Mouse (Mus musculus) cortical plate, adult 2 months (tissue): ENCODE measurements around the gene Fgfr2. TPM values are rescaled to one million over a fixed set of nuclear protein-coding genes. Genes with fewer than 3 reads are reported as not detected.

Experiments used
- H3K27ac ChIP-seq: fragments of 200-500 bp; 2 replicates; pipeline ENCODE4 v1.5.1; 2012; ENCODE audit warnings: low read length, control low read depth, inconsistent platforms; ENCODE audit not compliant: insufficient read depth
- H3K4me1 ChIP-seq: fragments of 200-500 bp; 2 replicates; pipeline ENCODE4 v1.6.1; 2011; ENCODE audit warnings: low read length; ENCODE audit not compliant: control insufficient read depth, insufficient read depth
- H3K4me3 ChIP-seq: fragments of 200-500 bp; 2 replicates; pipeline ENCODE4 v1.5.1; 2011; ENCODE audit warnings: mild to moderate bottlenecking, low read length, control low read depth; ENCODE audit not compliant: insufficient read depth
- CTCF ChIP-seq: fragments of 200-500 bp; IDR thresholded peaks from 2 replicates; pipeline ENCODE4 v1.5.1; 2011; ENCODE audit warnings: mild to moderate bottlenecking, control low read depth, low read length; ENCODE audit not compliant: insufficient read depth; ENCODE audit errors: extremely low read depth
- POLR2A ChIP-seq: fragments of 200-500 bp; IDR thresholded peaks from 2 replicates; pipeline ENCODE4 v1.6.1; 2011; ENCODE audit warnings: mild to moderate bottlenecking, low read length, control low read depth; ENCODE audit not compliant: insufficient read depth; ENCODE audit errors: extremely low read depth
- polyA plus RNA-seq: library from polyadenylated mRNA; depleted of rRNA; stranded (reverse); fragments of >200 nt; gene quantifications from 2 replicates; pipeline ENCODE4 v1.2.3, GENCODE M21; 2012

Fgfr2 gene
- polyA plus RNA-seq, 1 experiment = 50.4 TPM

DNA sequence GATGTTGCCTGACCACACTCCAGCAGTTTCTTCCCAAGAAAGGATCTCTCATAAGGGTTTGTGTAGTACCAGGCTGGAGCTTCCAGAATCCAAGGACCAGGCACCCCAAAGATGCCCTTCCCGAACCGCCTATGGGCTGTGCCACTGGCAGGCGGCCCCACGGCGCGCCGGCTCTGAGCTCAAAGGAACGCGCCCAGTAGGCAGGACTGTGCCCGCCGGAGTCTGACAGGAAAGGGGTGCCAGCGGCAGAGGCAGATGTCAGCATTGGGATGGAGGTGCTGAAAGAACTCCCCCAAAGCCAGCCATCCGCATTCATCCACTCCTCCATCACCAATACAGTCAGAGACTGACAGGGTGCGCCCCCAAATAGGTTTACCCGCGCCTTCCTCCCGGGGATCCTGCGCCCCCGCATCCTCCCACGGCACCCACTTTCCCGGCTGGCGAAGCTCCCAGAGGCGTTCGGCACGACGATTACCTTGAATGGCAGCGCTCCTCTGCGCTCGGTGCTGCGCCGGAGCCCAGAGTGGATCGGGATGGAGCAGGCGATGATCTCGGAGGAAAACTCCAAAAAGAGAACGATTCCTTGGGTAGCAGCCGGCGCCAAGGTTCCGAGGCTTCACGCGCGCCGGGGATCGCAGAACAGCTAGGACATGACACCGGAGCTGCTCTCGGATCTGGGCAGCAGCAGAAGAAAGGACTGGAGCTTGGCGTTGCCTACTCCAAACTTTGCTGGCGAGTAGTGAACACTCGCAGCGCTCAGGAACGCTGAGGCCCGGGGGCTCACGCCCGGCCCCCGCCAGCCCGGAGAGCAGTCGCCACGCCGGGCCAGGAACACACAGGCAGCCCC lies 2857.6 kb downstream of the Fgfr2 start:
- no peak for TF ChIP-seq POLR2A
- no peak for TF ChIP-seq CTCF
- H3K4me1 ChIP-seq = no peaks in the 10 kb centered on the region

DNA sequence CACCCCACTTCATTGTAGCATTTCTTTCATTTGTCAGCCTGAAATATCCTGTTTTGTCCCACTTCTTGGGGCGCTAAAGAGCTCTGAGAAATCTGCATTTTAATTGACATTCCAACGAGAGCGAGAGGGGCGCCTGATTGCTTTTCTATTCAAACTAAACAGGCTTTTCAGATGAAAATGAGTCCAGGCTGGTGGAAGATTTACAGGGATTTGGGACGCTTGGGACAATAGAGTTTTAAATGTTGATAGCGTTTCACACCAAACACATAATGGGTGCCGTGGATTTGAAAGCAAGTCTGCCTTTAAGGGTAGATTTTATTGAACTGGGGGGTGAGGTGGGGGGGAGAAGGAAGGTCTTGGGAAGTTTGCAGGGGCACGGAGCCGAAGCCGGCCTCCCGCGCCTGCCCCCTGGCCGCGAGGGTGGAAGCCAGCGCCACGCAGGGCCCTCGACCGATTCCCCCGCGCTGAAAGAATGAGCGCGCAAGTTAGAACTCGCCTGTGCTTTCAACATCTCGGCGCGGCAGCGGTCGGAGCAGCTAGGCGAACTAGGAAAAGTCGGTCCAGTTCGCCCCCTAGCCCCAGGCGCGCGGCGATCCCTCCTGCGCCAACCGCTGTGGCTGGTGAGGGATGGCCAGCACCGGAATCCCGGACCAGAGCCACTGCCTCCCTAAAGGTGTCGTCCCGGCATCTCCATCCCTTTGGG lies 2858.4 kb downstream of the Fgfr2 start:
- H3K4me3 ChIP-seq = peak overlapping the region; percentile 51
- peak overlapping the region; percentile 85; the same call in 1 of the 2 replicates for H3K27ac ChIP-seq
- H3K4me1 ChIP-seq = no peaks in the 10 kb centered on the region
- TF ChIP-seq CTCF = 0 out of 2 replicates have a peak, but pooled peaks have one; percentile 4
- TF ChIP-seq POLR2A = no peak

More for the DNA sequence above, 2857.6 kb downstream of the Fgfr2 start:
- Histone ChIP-seq H3K27ac (peak overlapping the region; percentile 85), H3K4me3 (peak overlapping the region; percentile 51)

DNA sequence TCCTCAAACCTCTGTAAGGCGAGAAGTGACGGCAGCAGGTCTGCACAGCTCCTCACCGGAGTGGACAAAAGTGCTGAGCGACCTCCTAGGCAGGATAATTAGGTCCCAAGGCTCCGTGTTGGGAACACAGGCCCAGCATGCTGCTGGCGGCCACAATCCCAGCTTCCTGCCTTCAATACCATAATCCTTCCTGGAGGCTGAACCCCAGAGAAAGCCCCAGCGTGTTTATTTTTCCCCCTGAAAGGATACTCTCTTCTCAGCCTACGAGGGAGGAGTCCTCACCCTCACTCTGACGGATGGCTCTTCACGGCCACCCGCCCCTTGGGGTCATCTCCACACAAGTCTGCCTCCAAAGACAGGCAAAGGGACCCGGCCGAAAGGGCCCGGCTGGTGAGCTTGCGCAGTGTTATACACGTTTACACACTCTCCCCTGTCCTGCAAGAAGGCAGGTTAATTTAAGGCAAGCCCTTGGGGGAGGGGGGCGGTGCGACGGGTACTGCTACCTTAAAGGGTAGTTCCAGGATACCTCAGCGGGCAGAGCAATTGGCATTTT lies 2859.3 kb downstream of the Fgfr2 start:
- no peaks in the 10 kb centered on the region for H3K4me1 ChIP-seq
- H3K27ac ChIP-seq = peak overlapping the region; percentile 87
- H3K4me3 ChIP-seq = peak overlapping the region; percentile 51
- TF ChIP-seq CTCF (no peak), POLR2A (no peak)

DNA sequence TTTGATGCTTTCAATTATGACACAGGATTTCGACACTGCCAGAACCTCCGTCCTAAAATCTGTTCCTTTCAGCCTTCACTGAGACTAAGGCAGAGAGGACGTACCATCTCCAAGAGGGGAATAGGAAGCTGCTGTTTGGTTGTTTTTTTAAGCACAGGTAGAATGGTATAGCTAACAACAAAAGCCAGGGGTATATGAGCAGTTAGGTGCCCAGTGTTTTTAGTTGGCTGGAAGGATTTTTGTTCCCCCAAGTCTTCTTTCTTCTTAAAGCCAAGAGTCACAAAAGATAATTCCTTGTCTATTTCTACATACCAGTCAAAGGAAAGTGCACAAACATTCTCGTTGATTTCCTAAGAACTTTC lies 2859.9 kb downstream of the Fgfr2 start:
- TF ChIP-seq CTCF = no peak
- H3K27ac ChIP-seq = peak overlapping the region; percentile 87
- H3K4me1 ChIP-seq = no peaks in the 10 kb centered on the region
- peak overlapping the region; percentile 51; the same call in 1 of the 2 replicates for H3K4me3 ChIP-seq

DNA sequence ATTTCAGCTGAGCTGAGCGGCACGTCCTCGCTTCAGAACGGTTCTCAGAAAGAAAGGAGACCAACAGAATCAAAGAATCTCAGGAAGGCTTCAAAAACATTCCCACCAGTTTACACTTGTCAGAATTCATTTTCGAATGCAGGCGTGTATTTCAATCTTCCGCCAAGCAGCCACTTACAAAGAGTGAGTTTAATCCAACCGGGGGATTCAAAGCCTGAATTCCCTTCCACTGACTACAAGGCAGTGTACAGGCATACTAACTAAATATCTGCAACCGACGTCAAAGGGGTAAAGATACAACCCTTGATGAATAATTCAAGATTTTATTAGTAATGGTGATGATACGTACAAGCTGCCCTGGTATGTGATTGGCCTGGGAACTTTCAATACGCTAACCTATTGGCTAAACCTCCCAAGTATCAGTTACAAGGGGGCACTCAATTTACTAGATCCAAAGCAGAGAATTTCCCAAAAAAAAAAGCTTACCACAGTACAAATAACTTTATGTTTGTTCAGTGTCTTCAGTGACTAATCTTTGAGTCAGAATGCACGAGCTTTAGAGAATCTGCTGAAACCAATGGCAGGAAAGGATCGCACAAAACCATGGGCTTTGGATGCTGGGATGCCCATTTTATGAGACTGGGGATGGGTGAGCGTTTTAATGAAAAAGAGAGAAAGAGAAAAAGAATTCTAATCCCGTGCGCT lies 2860.5 kb downstream of the Fgfr2 start:
- no peak for TF ChIP-seq POLR2A
- H3K4me1 ChIP-seq = no peaks in the 10 kb centered on the region
- peak overlapping the region; percentile 17; the same call in 1 of the 2 replicates for H3K4me3 ChIP-seq
- H3K27ac ChIP-seq = peak overlapping the region; percentile 87; the same call in 1 of the 2 replicates

DNA sequence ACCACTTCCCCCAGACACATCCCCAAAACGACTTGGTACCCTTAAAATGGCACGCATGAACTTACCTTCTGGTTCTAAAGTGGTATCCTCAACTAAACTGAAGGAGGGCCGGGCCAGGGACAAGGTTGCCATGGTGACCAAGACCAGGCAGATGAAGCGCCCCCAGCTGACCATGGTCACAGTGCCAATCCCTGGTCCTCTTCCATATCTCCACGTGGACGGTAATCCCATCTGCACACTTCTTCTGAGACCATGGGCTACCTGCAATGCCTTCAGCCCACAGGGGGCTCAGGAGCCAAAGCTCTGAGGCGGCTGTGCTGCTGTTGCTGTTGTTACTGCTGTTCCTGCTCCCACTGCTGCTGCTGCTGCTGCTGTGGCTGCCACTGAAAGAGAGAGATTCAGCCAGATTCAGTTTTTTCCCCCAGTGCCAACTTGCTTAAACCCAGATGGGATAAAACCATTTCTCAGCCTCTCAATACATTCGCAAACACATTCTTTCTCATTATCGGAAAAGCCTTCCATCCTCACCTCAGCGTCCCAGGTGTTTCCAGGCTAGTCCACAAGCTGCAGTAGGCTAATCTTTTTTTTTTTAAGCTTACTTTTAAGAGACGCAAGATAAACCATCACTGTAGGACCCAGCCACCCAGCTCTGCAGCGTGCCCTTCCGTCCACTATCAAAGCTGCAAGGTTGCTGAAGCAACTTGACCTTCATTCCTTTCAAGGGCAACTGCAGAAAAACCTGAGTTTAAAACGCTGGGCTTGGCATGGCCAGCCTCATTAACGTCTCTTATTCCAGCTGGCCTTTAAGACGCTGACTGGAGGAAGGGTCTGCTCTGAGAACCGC lies 2861.2 kb downstream of the Fgfr2 start:
- TF ChIP-seq CTCF = no peak
- no peak for TF ChIP-seq POLR2A
- no peaks in the 10 kb centered on the region for H3K4me1 ChIP-seq
- H3K27ac ChIP-seq = no peak overlapping the region
- H3K4me3 ChIP-seq = peak overlapping the region; percentile 17

DNA sequence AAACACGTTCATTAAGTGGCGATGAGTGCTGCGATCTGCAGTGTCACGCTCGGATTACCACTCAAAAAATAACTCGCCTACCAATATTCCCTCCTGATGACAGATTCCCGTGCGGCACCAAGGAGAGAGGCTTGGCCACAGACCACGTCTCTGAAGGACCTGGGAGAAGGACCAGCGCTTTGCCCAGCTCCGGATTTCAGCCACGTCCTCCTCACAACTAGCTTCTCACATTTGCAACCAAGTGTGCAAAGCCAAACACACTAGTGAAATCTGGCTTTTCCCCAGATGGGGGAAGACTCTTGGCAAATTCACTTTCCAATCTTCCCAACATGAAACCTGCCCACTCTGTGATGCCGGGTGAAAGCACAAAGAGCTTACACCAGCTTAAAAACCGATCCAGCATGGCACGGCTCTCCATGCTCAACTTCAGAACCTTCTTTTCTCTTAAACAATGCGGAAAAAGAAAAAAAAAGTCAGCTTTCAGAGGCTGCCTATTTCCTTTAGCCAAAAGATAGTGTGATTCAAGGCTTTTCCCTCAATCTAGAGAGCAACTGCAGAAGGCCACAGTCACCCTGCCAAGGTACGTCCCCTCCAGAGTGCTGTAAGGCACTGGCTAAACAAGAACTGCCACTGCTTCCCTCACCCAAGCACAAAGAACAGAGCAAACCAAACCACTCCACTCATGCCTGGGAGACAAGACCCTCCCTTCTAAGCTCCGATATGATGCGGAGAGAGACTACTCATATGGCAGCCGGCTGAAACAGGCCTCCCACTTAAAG lies 2862.1 kb downstream of the Fgfr2 start:
- Histone ChIP-seq H3K4me1 (no peaks in the 10 kb centered on the region), H3K27ac (0 out of 2 replicates have a peak overlapping the region, but pooled peaks have one; percentile 8), H3K4me3 (peak overlapping the region; percentile 17)
- TF ChIP-seq CTCF = no peak
- TF ChIP-seq POLR2A = no peak

DNA sequence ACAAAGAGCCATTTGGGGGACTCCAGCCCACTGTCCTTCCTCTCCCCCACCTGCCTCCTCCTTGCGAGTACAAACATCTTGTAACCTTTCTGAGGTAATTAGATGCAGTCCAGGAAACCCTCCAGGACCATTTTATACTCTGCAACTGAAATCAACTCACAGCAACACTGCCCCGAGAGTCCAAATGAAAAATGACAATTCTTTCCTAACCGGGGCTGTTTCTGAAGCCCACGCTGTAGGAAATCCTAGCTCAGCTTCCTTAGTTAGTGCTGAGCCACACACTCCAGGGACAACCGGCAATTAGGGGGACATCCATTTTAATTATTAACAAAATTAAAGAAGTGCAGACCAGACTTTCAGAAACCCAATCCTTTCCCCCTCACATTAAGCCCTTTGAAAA lies 2863.1 kb downstream of the Fgfr2 start:
- Histone ChIP-seq H3K4me3 (no peak overlapping the region), H3K27ac (no peak overlapping the region), H3K4me1 (no peaks in the 10 kb centered on the region)
- TF ChIP-seq CTCF = no peak
- TF ChIP-seq POLR2A = no peak

DNA sequence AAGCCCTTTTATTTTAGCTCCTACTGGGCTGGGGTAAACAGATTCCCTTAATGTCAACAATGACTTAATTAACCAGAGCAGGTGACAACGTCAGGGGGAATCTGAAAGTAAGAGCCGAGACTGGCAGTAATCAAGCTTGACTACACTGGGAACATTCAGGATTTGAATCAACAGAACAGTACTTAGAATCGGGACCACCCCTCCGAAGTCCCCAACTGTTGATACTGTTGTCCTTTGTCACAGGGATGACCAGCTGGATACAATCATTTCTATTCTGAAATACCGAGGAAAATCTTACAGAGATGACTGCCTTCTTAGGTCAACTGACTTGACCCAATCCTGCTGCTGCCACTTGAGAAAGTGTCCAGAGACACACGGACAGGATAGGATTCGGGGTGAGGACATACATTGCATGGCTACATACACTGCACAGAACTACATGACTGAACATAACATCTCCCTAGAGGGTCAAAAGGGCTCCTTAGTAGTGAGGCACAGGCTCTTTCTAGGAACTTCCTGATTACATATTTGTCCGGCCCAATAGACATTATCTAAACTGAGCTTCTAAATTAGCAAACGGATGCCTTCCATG lies 2864.3 kb downstream of the Fgfr2 start:
- Histone ChIP-seq H3K27ac (no peak overlapping the region), H3K4me3 (no peak overlapping the region), H3K4me1 (no peaks in the 10 kb centered on the region)
- TF ChIP-seq CTCF (no peak), POLR2A (no peak)
